20 mouse cellular contexts compared by ENCODE assay signal in genomic region chr7:115477763-115478162, GRCm38 (mm10).
"Had no signal": no experiment of that assay in that cellular context is flagged by ENCODE, and none has a peak within 500 bp of the region (broad histone marks: within the 10 kb centered on the region; RNA-seq: fewer than 3 reads in every experiment).

No protein-coding gene starts in this region.

- DNase-seq: kidney, postnatal 10 days; kidney, postnatal 36 days; layer of hippocampus, postnatal 36 days; left cerebral cortex, postnatal 4 days; liver, postnatal 0 days; lung, embryonic 14.5 days; retina, postnatal 1 day; thymus, adult 2 months; thymus, postnatal 14 days; thymus, postnatal 4 days had no signal

- H3K4me1 ChIP-seq: kidney, embryonic 15.5 days; midbrain, embryonic 13.5 days had no signal

- H3K36me3 ChIP-seq: kidney, embryonic 15.5 days; limb, embryonic 15.5 days; midbrain, embryonic 13.5 days; neural tube, embryonic 13.5 days had no signal

- H3K27ac ChIP-seq: kidney, embryonic 15.5 days; left cerebral cortex, adult 2 months; limb, embryonic 12.5 days; limb, embryonic 15.5 days; liver, embryonic 14.5 days; macrophage; midbrain, embryonic 13.5 days; neural tube, embryonic 13.5 days; stomach, postnatal 0 days had no signal

- H3K27me3 ChIP-seq: kidney, embryonic 15.5 days; limb, embryonic 15.5 days; midbrain, embryonic 13.5 days; neural tube, embryonic 13.5 days had no signal

- H3K9ac ChIP-seq: kidney, embryonic 15.5 days; limb, embryonic 12.5 days; limb, embryonic 15.5 days; liver, embryonic 14.5 days; liver, postnatal 0 days; lung, embryonic 14.5 days; midbrain, embryonic 13.5 days; neural tube, embryonic 13.5 days had no signal

- H3K4me3 ChIP-seq: kidney, embryonic 15.5 days; left cerebral cortex, adult 2 months; limb, embryonic 12.5 days; limb, embryonic 15.5 days; midbrain, embryonic 13.5 days; myocyte; neural tube, embryonic 13.5 days had no signal
